Mouse (Mus musculus) spleen, postnatal 36 days (tissue): ENCODE measurements around the gene Abtb2.

Experiments
- DNase-seq, 2 experiments: peaks; one replicate each; pipeline ENCODE4 v3.0.0; 2022; ENCODE audit warnings: low spot score in 2 of 2, mixed read lengths in 1 of 2

Abtb2 gene

DNA sequence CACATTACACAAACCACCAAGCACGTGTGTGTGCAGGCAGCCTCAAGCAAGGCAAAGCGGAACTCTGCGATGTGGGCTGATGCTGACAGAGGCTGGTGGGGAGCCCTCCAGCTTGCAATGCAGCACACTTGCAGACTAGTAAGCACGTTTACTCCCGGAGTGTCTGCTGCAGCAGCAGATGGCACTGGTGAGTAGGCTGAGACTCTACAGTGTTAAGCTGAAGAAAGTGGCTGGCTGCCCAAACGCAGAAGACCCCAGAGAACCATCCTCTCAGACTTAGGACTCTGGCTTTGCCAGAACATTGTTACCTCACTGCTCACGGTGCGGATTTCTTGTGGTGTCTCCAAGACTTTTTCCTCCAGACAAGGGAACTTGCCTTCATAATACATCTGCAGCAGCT, 164.9 kb downstream of the Abtb2 start:
- DNase-seq, result no peak

DNA sequence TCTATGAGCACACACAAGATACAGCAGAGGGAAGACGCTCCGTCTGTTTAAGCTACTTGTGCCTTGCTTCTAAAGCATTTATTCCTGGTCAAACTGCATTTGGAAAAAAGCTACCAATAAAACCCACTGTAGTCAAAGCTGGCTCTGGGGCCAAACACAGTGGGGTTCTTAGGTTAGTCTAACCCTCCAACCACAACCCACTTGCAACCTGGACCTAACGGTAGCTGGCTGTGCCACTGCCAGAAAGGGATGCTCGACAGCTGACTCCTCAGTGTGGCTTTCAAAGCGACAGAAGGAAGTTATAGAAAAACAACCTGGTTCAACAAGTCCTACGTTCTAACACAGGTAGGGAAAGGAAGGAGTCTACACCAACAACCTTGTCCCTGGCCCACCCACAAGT, 165.3 kb downstream of the Abtb2 start:
- DNase-seq, result no peak

DNA sequence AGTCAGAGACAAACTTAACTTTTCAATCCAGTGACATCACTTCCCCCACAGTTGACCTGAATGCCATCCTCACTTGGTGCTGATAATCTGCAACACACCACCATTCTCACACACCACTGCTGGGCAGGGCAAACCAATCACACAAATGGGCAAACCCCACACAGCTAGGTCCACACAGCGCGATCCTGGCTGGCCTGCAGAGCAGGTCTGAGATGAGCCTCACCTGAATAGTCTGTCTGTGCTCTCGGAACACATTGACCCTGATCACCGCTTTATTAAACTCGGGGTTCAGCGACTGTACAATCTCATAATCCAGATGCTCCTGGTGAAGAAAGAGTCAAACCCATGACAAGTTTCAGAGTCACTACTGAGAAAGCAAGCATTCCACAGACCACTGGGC, 176.7 kb downstream of the Abtb2 start:
- DNase-seq, result no peak

DNA sequence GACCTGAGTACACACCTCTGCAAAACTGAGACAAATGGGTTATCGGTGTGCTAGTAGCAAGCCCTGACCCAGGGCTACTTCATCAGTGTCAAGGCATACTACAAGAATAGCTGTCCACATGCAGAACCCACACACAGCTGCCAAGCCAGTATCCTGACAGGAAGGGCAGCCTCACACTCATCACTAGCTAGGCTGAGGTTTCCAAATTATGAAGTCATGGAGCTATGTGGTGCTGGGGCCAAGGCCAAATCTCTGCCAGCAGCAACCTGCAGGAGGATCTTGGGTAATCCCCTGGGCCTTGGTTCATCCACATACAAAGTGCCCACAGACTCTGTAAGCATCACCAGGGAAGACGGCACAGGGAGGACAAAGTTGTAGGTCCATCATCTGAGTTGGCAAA, 177.4 kb downstream of the Abtb2 start:
- no peak for DNase-seq

DNA sequence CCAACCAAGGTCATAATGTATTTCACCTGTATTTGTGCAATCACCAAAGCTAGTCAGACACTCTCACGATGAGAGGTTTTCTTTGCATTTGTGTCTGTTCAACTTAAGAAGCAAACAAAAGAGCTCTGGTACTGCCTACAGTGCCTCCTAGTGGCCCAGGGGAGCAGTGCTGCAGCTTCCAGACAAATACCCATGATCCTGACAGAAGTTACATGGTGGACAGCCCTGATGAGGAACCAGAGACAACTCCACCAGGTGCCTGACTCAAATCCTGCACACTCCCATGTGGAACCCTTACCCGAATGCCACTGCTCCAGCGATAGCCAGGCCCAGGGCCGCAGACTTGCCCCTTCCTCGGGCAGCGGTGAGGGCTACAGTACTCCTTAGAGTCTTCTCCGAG, 177.9 kb downstream of the Abtb2 start:
- peak; percentile 36 to 46 for DNase-seq

DNA sequence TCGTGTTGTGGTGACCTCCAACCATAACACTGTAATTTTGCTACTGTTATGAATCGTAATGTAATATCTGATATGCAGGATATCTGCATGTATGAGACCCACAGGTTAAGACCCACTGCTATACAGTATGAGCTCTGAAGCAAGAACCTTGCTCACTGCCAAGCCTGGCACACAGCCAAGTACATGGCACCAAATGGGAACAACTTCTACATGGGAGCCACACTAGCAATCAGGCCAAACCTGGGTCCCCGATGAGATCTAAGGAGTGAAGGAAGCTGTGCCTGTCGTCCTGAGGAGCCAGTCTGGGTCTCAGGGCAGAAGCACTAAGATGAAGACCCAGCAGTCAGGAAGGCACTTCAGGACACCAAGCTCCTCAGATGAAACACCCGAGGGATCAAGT, 179.4 kb downstream of the Abtb2 start:
- no peak for DNase-seq

DNA sequence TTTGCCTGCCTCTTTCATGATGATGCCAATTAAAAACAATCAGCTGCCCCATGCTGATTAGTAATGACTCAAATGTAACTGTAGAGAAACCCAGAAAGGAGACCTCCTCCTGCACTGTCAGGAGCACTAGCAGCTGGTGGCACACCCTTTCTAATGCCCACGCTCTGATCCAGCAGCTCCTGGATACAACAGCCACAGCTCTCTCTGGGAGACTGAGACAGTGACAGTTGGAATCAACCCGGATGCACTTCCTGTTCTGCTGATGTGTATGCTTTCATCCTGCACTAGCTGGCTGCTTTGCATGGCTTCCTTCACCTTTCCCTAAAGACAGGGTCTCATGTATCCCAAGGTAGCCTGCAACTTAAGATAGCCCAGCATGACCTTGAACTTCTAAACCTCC, 180.0 kb downstream of the Abtb2 start:
- DNase-seq, result no peak

DNA sequence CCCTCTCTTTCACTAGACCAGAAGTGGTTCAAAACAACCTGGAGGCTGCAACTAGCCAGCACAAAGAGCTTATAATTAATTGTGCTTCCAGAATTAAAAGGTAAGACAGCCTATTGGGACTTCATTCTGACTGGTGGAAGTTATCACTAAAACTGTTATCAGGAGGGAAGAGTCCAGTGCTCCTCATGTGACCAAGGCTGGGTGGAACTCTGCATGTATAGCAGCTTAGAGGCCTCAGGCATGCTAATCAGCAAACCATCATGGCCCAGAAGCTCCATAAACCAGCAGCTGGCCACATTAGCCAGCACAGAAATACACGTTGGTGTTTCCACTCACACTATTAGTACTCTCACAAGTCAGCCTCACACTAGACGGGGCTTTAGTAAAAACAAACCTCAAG, 180.7 kb downstream of the Abtb2 start:
- DNase-seq, result no peak

DNA sequence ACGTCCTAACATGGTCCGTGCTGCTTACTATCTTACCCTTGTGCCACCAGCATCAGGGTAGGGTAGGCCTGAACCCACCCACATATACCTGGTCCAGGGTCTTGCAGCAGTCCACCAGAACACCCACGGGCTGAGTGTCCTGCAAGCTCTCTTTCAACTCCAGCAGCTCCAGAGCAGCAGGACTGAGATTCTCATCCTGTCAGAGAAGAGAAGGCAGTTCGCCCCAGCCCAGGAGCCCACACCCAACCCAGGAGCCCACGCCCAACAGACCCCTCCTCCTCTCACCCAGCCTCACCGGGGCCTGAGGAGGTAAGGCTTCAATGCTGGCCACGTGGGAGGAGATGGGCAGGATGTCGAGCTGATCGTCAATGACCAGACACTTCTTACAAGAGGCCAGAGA, 181.8 kb downstream of the Abtb2 start:
- no peak for DNase-seq

DNA sequence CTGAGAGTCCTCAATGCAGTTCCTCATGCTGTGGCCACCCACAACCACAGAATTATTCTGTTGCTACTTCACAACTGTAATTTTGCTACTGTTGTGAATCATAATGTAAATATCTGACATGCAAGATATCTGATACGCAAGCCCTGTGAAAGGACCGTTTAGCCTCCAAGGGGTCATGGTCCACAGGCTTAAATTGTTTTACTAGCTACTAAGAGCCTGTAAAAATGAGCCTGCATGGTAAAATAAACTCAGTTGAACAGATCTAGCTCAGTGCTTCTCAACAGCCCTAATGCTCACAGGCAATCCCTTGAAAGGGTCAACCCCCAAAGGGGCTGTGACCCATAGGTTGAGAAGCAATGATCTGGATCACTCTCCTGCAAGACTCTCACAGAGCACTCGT, 183.0 kb downstream of the Abtb2 start:
- DNase-seq, result no peak

DNA sequence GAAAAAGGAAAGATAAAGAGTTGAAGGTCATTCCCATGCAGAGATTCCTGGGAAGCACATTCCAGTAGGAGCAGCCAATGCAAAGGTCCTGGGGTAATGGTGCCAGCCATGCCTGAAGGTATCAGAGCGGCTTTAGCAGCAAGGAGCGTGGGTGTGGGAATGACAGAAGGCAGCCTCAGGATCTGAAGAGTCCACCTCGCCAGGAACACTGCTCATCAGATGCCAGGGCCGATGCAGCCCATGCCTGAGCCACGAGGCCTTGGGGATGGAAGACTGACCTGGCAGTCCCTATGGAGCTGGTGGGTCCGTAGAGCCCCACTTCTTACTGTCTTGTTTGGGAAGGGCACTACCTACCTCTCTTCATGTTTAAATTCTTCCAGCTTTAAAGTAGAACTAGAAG, 185.7 kb downstream of the Abtb2 start:
- DNase-seq, result no peak

DNA sequence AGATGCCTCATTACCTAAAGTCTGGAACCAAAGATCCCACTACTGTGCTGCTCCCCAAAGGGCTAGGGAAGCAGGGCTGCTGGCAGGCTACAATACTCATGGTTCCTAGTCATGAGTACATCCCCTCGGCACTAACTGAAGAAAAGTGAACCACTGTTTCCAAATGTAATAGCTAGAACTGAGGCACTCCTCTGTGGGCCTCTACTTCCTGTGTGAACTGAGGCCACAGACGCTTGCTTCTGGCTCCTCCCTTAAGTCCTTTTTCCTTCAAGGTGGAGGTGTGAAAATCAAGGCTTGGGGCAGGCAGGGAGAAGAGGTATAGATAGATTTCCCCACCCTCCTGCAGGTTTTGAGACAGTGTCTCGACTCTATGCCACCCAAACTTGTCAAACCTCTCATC, 188.5 kb downstream of the Abtb2 start:
- no peak for DNase-seq

DNA sequence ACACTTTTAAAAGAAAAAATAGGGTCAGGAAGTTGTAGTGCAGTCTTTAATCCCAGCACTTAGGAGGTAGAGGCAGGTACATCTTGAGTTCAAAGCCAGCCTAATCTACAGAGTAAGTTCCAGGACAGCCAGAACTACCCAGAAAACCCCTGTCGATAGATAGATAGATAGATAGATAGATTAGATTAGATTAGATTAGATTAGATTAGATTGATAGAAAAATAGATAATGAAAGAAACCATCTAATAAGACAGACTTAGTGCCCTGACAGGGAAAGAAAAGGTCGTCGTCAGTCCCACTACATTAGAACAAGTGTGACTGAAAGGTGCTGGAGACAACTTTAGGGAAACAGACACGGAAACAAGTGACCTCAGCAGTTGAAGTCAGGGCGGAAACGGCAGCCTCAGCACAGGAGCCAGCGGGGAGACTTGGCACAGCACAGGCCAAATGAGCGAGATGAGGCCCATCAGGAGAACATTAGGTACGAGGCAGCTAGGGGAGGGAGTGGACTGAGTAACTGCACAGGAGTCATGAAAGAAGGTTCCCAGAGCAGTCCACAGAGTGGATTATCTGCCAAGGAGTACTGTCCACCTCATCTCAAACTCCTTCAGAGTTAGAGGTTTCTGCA, 189.5 kb downstream of the Abtb2 start:
- DNase-seq, result no peak

DNA sequence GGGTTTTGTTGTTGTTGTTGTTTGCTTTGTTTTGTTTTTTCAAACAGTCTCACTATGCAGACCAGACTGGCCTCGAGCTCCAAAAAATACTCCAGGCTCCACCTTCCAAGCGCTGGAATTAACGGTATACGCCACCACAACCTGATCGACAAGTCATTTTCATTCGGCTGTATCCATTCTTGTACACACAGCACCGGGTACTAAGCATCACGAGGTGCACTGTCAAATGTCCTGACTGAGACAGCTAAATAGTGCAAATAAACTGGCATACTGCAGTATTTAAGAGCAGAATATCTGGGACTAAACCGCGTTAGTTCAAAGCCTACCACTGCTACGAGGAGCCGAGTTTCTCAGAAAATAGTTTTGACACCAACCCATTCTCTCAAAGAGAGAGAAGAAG, 194.3 kb downstream of the Abtb2 start:
- DNase-seq, result no peak

DNA sequence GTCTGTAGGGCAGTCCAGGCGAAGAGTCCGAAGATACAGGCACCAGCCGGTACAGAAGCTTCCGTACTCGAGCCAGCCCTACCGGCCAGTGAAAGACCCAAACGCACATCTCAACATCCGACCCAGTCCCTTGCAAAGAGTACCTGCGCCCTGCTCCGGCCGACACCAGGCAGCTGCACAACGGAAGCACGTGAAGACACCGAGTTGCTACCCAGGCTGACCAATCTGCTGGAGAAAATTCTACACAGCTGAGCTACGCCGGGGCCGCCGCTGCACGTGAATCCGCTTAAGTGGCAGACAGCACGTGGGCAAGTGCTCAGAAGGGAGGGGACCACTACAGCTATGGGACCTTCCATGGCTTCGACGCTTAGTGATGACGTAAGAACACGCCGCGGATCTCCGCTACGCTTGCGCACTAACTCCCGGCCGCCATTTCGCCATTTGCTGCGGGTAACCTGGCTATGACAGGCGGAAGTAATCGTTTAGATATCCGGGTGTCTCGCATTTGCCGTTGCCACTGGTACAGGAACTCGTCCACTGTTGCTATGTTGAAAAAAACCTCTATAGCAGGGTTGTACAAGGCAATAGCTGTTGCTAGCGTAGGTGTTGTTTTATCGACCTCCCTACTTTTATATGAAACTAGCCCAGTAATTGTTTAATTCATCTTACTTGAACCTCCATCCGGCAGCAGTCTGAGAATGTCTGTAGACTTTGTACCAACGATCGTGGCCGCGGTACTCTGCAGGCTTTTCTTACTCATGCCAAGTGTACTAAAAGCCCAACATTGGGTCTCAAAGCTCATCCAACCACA, 195.0 kb downstream of the Abtb2 start, which contains the start of gene Nat10:
Gene Nat10, minus strand, starts transcription at position 365 of the 811 bp plus-strand sequence.
- peak; percentile 97 for DNase-seq

DNA sequence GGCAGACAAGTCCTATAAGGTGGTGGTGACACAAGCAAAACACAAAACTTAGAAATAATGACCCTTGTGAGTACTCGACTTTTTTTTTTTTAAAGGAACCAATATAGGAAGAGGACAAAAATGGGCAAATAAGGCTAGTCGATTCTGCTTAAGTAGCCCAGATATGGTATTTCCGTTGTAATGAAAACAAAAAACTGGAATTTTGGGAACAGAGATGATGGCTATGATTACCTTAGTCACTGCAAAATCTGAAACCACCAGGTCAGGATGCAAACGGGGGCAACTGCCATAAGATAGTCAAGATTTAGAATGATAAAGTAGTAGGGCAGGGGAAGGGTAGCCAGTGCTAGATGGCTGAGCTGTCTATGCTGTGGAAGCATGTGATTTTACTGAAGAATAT, 195.9 kb downstream of the Abtb2 start:
- no peak for DNase-seq

DNA sequence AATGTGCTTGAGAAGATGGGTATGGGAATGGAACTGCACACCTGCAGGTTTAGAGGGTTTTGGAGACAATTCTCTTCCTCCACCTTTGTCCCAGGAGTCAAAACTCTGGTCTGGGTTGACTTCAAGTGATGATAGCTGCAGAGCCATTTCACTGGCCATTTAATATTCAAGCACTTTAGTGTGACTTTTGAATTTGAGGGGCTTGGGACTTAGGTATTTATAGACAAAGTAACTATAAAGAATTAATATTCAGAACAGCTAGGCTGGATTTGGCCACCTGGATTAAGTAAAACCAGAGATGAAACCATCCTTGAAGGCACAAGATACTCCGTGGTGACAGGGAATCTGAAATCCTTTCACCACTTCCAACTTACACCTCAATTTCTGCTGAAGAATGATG, 196.4 kb downstream of the Abtb2 start:
- no peak for DNase-seq
